Mouse (Mus musculus) subcutaneous adipose tissue, adult 2 months (tissue): ENCODE data around the gene Usp9y. TPM values are rescaled to one million over a fixed set of nuclear protein-coding genes. Genes with fewer than 3 reads are reported as not detected.

Experiments used
- polyA plus RNA-seq: library from polyadenylated mRNA; depleted of rRNA; stranded (reverse); fragments of >200 nt; gene quantifications from 2 replicates; pipeline ENCODE4 v1.2.3, GENCODE M21; 2012; ENCODE audit warnings: low replicate concordance; rRNA removed

The Usp9y gene
- polyA plus RNA-seq: not detected in 2 replicates

GRCm38 (mm10) chrY:1459682-1460081 lies at the start of gene Usp9y:
TSS of gene Usp9y (minus strand) at chrY:1459782.

DNA sequence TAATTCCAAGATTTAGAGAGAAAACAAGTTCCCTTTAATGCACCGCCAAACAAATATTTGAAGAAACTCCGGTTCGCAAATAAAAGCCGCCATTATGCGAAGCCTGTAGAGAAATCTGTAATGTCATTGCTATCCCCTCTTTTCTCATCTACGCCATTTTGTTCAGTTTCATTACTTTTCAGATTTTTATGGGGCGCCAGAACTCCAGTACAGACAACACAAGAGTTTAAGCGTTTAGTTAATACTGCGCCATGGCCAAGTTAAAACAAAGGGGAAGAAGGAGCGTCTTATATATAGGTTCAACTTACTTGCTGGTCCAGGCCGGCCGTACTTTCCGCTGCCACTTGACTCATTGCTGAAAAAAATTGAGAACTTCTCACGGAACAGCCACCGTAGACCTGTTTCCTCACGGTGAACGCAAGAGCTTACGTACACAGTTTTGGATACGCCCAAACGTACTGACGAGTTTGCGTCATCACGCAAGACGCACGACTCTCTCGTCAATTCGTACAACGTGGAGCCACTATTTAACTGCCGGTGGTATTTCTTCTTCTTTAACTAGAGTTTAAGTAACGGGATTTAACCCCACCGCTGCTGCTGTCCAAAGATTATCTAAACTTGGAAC lies 173.3 kb downstream of the Usp9y start, which contains the start of gene Ddx3y:
Ddx3y (minus strand) TSS at position 459 of the 625 bp plus-strand sequence.

Other genes with a start within 250 kb of the Usp9y start
- gene Uty, start 214.0 kb downstream of the Usp9y start, polyA plus RNA-seq: not detected in 2 replicates
- gene Ddx3y, start 173.2 kb downstream of the Usp9y start, polyA plus RNA-seq: not detected in 2 replicates